Mouse (Mus musculus) heart, postnatal 4 days (tissue): Measurements from ENCODE around the gene Dyrk1a. TPM values are rescaled to one million over a fixed set of nuclear protein-coding genes. Genes with fewer than 3 reads are reported as not detected.
A peak's percentile ranks its signal among the peaks of the same experiment; 100 is the strongest.
"Not testable (repeated sequence)": the region's sequence is repeated elsewhere in the genome, so short reads cannot be mapped to it uniquely, and the experiment has no call there.

Source experiments
- DNase-seq: peaks from one replicate; pipeline ENCODE4 v3.0.0; 2021
- total RNA-seq, 2 experiments: library from RNA; stranded (reverse); gene quantifications; 2 replicates each; pipeline ENCODE4 v1.2.3; 2021

The Dyrk1a gene
- total RNA-seq, 2 experiments from 2014 or later: 118 to 135 TPM

DNA sequence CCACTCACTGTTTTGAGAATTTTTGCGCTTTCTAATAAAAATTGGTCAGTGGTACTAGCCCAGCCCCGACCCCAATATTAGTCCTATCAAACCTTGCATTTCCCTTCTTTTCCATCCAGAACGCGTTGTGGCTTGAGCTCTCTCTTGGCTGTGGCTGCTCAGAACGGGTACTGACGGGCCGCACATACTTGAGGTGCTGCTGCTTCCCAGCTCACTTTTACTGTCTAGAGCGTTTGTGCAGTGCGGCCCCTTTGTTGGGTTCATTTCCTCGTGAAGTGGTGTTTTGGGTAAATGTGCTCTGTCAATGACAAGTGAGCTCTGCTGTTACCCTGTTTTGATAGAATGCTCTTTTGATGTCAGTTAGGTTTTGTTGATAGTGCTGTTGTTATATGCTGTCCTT, 67.6 kb downstream of the Dyrk1a start:
- DNase-seq: no peak

DNA sequence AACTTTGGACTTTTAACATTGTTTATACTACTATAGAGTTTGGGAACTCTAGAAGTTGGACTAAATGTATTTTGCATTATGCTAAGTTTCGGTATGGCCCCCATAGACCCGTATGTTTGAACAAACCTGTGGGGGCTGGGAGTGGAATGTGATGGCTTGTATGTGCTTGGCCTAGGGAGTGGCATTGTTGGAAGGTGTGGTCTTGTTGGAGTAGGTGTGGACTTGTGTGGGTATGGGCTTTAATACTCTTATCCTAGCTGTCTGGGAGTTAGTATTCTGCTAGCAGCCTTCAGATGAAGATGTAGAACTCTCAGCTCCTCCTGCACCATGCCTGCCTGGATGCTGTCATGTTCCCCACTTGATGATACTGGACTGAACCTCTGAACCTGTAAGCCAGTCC, 72.0 kb downstream of the Dyrk1a start:
- DNase-seq: no peak

DNA sequence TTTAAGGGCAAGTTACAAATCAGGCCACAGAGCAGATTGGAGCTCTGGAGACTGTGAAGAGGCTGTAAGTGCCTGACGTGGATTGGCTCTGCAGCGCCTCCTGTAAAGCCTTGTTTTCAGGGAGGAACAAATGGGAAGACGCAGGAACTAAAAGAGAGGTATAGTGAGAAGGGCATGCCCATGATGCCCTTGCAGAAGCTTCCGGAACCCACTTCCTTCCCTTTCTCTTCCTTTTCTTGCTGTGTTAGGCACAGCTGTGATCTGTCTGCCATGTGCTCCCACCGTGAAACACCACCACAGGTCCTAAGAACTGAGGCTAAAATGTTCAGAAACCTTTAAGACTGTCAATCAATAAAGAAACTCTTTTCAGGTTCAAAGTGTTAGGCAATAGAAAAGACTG, 77.3 kb downstream of the Dyrk1a start:
- DNase-seq: no peak

DNA sequence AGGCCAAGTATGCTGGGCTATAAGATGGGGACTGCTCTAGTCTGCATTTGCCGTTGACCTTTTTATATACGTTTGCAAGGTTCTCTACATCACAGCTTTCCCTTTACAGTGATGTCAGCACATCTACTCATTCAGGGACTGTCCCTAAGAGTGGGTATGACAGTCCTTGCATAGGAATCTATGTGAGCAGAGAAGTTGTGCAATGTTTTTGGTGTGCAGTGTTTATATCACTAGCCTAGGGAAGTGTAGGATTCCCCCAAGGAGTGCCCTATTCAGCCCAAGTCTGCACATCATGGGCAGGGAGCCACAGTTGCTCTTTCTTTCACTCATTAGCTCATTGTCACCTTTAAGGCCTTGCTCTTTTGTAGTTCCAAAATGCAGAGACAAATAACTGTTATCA, 78.1 kb downstream of the Dyrk1a start:
- no peak for DNase-seq

DNA sequence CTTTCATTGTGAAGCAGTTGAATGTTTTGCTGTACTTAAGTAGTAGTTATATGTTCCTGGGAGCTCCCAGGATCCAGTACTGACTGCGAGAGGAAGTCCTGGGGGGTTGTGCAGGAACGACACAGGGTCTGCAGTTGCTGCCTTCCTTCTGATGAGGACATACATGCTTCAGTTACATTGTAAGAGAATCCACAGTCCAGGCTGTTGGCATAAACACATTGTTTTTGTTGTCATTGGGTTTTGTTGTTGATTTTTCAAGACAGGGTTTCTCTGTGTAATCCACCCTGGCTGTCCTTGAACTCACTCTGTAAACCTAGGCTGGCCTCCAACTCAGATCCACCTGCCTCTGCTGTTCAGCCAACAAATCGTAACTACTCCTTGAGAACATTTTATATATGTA, 80.1 kb downstream of the Dyrk1a start:
- no peak for DNase-seq

DNA sequence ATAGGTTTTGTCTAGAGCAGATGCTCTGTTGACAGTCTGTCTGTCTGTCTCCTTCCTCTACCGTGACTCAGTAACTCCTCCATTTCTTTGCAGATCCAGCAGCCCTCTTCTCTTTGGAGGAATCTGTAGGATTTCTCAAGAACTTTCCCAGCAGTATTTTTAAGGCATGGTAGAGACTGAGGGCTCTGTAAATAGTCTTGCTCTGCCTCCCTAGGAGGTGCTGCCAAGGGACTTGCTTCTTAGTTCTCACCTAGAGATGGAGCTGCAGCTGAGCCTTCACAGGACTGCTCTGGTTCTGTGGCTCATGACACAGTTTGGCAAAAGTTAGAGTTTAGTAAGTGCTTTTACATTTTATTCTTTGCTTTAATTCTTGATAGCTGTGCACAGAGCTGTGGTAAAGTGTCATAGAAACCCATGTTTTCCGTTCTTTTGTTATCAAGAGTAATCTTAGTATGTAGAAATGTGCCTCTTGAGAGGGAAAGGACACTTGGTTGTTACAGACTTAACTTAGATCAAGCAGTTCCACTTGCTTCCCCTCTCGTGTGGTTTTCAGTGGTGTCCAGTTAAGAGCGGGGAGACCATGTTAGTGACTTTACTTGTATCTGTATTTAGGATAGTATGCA, 82.4 kb downstream of the Dyrk1a start:
- no peak for DNase-seq

DNA sequence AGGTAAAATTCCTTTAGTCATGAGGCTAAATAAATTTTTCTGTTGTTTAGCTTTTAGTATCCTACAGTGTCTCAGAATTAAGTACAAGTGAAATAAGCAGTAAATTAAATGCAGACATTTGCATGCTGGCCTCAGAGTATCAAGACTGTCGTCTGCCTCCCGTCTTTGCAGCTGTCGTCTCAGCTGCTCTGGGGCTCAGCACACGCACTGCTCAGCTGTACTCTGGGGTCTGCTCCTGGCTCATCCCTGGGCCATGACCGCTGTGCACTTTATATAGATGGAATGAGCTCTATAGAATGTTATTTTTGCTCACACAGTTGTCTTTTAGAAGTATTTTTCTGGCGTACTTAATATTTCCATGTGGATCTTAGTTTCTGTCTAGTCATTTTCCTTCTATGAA, 85.3 kb downstream of the Dyrk1a start:
- no peak for DNase-seq

DNA sequence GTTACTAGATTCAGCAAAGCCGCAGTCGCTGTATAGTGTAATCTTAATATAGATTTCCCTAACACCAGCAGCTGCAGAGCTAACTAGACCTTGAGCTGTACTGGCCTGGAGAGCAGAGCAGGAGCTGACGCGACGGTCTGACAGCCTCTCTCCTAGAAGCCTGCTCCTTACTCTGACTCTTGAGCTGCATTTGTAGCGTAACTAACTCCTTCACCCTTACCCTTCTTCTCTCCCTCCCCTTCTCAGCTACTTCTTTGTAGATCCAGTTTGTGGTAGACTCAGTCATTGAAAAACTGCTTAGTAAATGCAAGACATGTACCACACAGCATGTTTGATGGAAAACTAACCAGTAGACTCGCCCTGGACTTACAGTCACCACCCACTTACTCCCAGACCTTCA, 87.1 kb downstream of the Dyrk1a start:
- DNase-seq: no peak

DNA sequence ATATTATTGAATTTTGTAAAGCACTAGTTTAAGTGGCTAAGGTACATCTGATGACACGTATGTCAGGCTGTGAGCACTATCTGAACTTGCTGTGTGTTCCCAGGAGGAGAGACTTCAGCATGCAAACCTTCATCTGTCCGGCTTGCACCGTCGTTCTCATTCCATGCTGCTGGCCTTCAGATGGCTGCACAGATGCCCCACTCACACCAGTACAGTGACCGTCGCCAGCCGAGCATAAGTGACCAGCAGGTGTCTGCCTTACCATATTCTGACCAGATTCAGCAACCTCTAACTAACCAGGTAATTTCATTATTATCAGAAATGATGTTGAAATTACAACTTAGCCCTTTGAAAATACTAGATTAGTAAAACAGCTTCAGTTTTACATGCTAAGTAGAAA, 89.6 kb downstream of the Dyrk1a start:
- DNase-seq: no peak

DNA sequence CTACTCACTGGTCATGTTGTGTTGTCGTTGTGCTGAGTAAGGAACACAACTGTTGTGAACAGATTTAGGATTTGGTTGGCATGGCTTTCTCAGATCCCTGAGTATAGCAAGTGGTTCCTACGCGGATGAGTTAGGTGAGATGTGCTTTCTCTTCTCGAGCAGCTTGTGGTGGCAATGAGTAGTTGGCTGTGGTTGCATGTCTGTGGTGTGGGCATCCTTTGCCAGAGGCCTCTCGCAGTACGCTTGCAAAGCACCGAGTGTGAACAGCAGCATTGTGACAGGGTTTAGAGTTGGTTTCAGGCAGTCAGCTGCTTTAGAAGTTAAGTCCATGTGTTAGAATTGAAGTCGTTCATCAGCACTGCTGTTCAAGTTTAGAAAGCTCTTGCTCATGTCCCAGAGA, 90.4 kb downstream of the Dyrk1a start:
- no peak for DNase-seq

DNA sequence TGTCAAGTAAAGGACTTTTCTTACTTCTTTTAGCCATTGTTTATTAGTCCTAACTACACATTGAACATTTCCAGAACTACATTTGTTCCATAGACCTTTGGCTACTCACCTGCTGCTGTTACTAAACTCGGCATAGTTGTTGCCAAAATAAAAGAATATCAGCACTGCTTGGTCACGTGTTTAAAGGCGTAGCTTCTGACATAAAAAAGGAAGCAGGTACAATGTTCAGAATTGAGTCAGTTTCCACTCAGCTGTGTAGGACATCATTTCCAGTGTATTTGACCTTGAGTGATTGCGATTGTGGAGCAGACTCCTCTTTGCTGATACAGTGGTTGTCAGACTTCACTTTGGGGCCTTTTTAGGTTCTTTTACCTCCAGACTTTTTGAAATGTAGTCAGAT, 97.7 kb downstream of the Dyrk1a start:
- DNase-seq: no peak

DNA sequence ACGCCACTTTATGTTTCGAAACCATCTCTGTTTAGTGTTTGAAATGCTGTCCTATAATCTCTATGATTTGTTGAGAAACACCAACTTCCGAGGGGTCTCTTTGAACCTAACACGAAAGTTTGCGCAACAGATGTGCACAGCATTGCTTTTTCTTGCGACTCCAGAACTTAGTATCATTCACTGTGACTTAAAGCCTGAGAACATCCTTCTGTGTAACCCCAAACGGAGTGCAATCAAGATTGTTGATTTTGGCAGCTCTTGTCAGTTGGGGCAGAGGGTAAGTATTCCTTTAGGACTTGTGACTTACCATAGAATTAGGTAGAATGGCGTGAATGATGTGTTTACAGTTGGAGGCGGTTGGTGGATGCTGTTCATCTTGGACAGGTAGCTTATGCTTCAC, 101.5 kb downstream of the Dyrk1a start:
- no peak for DNase-seq

DNA sequence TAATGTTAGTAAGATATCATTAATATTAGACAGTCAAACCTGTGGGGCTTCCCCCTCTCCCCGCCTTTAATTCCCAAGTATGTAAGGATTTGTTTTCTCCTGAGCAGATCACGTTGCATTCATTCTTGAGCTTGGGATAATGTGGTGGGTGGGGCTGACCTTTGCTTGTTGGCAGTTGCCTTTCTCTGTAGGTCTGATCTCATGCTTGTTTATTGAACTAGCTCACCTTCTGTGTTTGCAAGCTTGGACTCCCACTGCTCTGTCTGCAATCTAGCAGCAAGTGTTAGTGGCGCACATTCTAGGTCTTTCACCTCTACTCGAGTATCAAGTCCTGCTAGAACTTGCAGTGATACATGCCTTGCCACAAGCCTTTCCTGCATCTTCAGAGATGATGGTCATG, 111.1 kb downstream of the Dyrk1a start:
- DNase-seq: no peak

DNA sequence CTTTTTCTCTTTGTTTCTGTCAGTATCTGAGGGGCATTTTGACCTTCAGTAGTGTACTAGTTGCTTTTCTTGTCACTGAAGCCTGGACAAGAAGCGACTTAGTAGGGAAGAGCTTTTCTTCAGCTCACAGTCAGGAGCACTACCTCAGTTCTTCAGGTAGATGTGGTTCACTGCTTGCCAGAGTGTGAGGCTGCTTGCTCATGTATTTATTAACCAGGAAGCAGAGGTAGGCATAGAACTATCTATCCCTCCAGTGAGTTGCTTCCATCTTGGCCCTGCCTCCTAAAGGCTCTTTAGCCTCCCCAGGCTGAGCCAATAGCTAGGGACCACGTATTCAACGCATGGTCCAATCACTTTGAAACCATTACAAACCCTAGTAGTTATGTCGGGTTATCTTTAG, 112.0 kb downstream of the Dyrk1a start:
- no peak for DNase-seq

DNA sequence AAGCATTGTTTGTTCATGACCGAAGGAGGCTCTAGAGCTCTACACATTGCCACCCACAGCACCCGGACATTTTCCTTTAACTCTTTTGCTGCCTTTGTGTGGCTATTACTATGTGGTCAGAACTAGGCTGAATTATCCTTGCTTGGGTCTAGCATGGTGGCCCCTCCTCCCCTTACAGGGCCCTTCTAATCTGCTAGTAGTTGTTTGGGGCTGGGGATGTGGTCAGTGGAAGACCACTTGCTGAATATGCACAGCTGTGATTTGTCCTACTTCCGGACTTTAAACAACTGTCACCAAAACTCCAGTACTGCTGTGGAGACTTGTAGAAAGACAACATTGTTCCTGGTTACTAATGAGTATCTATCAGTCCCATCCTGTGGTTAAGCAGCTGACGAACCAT, 114.2 kb downstream of the Dyrk1a start:
- DNase-seq: no peak

DNA sequence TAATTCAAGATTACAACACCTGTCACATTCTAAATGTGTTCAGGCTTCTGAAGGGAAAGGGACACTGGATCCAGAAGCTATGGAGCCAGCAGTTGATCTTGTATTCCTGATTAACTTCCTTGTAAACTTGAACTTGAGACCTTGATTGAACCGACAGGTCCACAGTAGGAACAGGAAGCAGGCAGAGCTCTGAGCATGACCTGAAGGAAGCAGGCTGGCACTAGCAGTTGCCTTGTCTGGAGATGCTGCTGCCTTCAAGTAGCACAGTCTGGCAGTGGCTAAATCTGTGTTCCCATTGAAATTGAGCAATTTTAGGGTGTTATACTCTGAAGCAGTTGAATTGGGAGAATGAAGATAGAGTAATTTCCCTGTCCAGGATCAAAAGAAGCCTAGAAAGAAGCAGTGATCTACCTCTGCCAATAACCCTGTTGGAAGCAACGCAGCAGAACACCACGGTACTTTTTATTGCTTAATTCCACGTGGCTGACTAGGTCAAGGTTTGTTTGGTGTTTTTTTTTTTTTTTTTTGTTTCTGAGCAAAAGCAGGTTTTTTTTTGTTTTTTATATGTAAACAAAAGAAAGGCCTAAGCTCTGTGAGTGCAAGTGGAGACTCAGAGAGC, 124.0 kb downstream of the Dyrk1a start:
- DNase-seq: no peak

DNA sequence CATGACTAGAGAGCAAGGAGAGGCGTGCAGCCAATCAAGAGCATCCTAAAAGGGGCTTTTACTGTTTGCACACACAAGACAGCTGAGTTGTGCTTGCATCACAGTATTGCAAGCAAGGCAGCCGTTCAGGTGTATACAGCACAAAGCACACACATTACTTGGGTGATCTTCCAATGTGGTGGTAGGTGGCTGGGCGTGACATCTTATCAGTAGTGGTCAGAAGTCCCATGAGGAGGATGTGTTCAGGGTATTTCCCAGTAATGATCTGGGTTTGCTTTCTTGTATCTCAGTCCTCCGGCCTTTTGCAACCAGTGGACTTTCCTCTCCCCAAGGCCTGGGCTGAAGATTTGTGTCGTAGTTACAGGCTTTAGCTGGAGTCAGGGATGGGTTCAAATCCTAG, 127.7 kb downstream of the Dyrk1a start:
- no peak for DNase-seq

DNA sequence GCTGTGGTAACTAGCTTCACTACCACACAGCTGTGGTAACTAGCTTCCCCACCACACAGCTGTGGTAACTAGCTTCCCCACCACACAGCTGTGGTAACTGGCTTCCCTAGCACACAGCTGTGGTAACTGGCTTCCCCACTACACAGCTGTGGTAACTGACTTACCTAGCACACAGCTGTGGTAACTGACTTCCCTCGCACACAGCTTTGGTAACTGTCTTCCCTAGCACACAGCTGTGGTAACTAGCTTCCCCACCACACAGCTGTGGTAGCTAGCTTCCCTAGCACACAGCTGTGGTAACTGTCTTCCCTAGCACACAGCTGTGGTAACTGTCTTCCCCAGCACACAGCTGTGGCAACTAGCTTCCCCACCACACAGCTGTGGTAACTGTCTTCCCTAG, 128.4 kb downstream of the Dyrk1a start:
- not testable (repeated sequence) for DNase-seq

DNA sequence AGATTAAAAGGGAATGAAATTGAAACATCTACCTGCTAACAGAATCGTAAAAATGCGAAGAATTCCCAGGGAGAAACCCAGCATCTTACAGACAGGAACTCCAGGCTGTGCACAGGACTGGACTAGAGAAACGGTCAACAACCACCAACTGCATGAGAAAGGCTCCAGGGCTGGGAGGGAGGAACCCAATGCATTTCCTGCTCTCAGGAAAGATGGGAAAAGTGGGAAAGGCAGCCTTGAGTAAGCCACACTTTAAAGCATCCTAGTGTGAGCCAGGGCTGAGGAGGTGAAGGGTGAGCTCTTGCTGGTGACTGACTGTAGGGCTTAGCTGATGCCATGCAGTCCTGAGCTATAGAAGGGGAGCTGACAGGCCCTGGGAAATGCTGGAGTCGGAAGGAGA, 131.3 kb downstream of the Dyrk1a start:
- no peak for DNase-seq

DNA sequence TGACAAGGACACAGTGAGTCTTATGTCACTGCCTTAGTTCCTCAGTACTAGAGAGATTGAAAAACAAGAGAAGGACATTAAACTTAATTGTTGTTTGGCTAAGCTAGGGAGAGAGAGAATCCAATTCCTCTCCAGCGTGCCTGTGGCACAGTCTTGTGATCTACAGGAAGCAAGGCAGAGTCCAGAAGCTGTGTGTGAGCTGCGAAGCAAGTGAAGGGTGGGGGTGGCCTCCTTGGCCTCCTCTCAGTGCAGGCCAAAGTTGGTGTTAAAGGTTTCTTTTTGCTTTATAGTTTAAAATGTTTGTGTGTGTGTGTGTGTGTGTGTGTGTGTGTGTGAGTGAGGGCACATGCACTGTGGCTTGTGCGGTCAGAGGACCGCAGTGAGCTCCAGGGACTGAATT, 132.2 kb downstream of the Dyrk1a start:
- DNase-seq: no peak

DNA sequence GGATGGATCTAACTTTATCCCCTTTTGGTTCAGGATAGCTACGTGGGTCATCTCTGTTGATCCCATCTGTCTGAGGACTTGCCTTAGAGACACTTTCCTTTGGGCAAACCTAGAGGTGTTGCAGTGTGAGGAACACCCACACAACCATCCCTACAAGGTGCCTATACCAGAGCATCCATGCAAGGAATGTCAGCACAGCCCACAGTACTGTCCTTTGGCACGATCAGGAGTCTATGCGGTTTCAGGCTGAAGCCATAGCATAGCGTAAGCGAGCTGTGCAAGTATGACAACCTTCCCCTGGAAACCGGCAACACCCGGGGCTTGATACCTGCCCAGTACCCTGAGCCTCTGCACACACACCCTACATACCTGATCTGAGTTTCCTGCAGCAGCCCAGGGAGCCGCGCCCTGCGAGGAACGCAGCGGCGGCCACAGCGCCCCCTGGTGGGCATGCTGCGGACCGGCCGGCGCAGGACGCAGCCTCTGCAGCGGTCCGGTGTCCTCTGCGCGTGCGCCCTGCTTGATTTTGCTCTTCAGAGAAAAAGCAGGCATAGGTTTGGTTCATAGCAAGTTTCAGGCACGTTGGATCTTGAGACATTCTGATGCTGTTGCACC, 143.8 kb downstream of the Dyrk1a start:
- peak; percentile 90 for DNase-seq

DNA sequence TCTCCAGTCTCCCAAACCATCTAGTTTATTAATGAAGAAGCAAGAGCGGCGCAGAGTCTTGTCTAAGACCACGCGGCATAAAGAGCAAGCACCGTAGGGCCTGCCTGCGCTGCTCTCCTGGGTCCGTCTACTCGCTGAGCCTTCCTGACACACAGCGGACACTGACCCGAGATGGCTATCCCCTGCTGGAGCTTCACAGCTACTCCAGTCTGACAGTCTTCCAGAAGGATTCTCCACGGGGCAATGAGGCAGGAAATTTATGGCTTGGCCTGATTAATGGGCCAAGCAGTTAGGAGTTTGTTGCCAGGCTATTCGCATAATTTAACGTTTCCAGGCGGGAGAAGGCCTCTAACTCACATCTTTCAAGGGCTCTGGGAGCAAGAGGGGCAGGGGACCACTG, 144.7 kb downstream of the Dyrk1a start:
- no peak for DNase-seq

DNA sequence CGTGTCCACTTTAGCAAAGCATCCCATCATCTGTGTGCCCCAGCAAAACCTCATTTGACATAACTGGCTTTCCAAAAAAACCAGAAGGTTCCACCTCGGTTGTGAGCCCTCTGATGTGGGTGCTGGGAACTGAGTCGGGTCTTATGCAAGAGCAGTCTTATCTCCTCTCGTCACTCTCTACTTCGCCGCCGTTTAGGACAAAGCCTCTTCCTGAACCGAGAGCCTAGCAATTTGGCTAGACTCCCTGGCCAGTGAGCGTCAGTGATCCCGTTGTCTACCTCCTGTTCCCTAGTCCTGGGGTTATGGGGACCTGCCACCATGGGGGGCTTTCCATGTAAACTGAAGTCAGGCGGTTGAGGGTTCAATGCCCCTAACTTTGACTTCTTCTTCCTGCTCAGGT, 147.2 kb downstream of the Dyrk1a start:
- DNase-seq: no peak

DNA sequence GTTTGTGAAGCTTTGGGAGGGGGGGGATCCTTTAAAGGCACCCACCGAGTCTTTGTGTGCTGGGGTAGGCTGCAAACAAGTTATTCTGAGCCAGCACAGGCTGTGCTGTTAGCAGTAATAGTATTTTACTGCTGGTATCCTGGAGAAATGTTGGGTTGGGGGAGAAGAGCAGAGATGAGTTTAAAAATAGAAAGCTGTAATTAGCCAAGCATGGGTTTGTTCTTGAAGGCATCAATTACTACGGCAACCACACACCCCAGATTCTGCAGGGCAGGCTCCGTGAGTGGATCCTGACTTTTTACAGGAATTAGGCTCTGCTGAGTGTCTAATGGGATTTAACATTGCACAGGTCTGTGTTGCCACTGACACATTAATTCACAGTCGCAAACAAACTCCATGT, 149.1 kb downstream of the Dyrk1a start:
- no peak for DNase-seq

DNA sequence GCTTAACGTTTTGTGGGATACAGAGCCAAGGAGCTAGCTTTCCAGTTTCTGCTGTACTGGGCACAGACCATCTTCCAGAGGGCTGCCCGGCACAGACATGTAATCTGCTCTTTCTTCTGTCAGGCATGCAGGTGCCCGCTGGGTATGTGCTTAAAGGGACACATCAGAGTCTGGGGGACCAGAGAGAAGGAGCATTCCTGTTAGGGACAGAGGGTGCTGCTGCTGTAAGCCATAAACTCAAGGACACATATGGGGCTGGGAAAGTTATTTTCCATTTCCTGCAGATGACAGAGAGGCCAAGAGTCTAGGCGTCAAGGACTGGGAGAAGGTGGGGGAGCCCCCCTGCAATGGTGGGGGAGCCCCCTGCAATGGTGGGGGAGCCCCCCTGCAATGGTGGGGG, 149.7 kb downstream of the Dyrk1a start:
- no peak for DNase-seq
